Mouse (Mus musculus) limb, embryonic 11.5 days (tissue): ENCODE results near the gene Sh3pxd2a. TPM values are rescaled to one million over a fixed set of nuclear protein-coding genes. Genes with fewer than 3 reads are reported as not detected.

Source experiments
- ATAC-seq: fragments of 200-750 bp; cut with Nextera tagmentation; 2 replicates; pipeline ENCODE4 v1.8.0; 2017; ENCODE audit warnings: low read depth; ENCODE audit not compliant: insufficient number of reproducible peaks, low FRiP score, low TSS enrichment
- DNase-seq: peaks from one replicate; pipeline ENCODE4 v3.0.0-alpha.2; 2015; ENCODE audit warnings: low spot score
- H3K27ac ChIP-seq: fragments of 300-500 bp; sonication (generic); replicated peaks from 2 replicates; pipeline ENCODE4 v1.5.1; 2014; ENCODE audit warnings: low read depth, mild to moderate bottlenecking, low read length
- H3K27me3 ChIP-seq: fragments of 300-500 bp; sonication (generic); 2 replicates; pipeline ENCODE4 v1.6.1; 2014; ENCODE audit warnings: mild to moderate bottlenecking, low read length, mixed read lengths; ENCODE audit not compliant: control insufficient read depth, insufficient read depth
- H3K36me3 ChIP-seq: fragments of 300-500 bp; sonication (generic); 2 replicates; pipeline ENCODE4 v1.6.1; 2014; ENCODE audit warnings: mild to moderate bottlenecking, low read length, moderate library complexity, mixed read lengths; ENCODE audit not compliant: control insufficient read depth, insufficient read depth
- H3K4me1 ChIP-seq: fragments of 300-500 bp; sonication (generic); 2 replicates; pipeline ENCODE4 v1.6.1; 2014; ENCODE audit warnings: low read length, mixed read lengths; ENCODE audit not compliant: control insufficient read depth, insufficient read depth
- H3K4me2 ChIP-seq: fragments of 300-500 bp; sonication (generic); 2 replicates; pipeline ENCODE4 v1.6.1; 2014; ENCODE audit warnings: low read depth, mild to moderate bottlenecking, moderate library complexity; ENCODE audit not compliant: severe bottlenecking
- H3K4me3 ChIP-seq: fragments of 300-500 bp; sonication (generic); 2 replicates; pipeline ENCODE4 v1.5.1; 2014; ENCODE audit warnings: low read depth, low read length
- H3K9ac ChIP-seq: fragments of 300-500 bp; sonication (generic); 2 replicates; pipeline ENCODE4 v1.6.1; 2014; ENCODE audit warnings: mild to moderate bottlenecking, low read length
- H3K9me3 ChIP-seq: fragments of 300-500 bp; sonication (generic); 2 replicates; pipeline ENCODE4 v1.6.1; 2016; ENCODE audit warnings: low read length; ENCODE audit not compliant: control insufficient read depth
- WGBS: fragments of 180-500 bp; shearing (Covaris S2); extraction: QIAGEN DNeasy Blood & Tissue Kit; methylation state at CpG from one replicate; pipeline ENCODE4 v1.1.7; 2014; 5-methylcytosine and 5-hydroxymethylcytosine counted together
- polyA plus RNA-seq: library from polyadenylated mRNA; unstranded; fragments of >200 nt; fragmentation: Nextera tagmentation; extraction: Ambion mirVana; gene quantifications from 2 replicates; pipeline ENCODE4 v1.2.1, GENCODE M21; 2014

The Sh3pxd2a gene
- polyA plus RNA-seq, 1 experiment from 2014 or later = 10.4 TPM

DNA sequence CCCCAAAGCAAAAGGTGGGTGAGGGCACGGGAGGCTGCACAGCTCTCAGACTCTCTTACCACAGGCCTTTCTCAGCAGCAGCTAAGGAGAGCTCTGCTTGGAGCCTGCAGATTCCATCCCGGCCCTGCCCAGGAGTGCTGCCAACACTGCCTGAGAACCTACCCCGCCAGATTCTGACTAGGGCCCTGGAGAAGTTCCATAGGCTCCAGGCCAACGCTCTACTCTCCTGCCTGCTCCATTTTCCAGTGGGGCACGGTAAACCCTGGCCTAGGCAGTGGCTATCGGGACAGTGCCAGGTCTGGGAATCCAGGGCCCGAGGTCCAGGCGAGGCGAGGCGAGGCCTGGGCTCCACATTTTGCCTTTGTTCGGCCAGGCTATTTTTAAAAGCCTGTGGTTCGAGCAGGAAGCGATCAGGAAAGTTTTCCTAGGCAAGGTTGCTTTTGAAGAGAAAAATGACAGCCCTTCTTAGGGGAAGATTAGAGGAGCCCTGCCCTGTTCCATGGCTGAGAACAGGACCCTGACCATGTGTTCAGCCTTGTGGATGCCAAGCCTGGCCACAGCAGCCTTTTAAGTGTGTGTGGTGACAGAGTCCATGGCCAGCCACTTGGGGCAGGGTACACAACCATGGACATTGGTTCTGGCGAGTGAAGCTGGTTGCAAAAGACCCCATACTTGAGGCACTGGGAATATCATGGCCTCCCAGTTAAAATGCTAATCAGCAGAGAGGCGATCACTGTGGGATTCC is 184.2 kb downstream of the Sh3pxd2a start:
- DNase-seq (no peak), ATAC-seq (no peak)
- no peaks in the 10 kb centered on the region for H3K9me3 ChIP-seq
- no peak overlapping the region for H3K9ac ChIP-seq
- WGBS = 88% methylated on average over 15 of the region's 15 CpGs
- H3K4me3 ChIP-seq = no peak overlapping the region
- H3K27ac ChIP-seq = no peak overlapping the region
- no peaks in the 10 kb centered on the region for H3K4me1 ChIP-seq
- no peak overlapping the region for H3K4me2 ChIP-seq
- peaks cover 12% of the 10 kb centered on the region for H3K36me3 ChIP-seq
- H3K27me3 ChIP-seq = no peaks in the 10 kb centered on the region

DNA sequence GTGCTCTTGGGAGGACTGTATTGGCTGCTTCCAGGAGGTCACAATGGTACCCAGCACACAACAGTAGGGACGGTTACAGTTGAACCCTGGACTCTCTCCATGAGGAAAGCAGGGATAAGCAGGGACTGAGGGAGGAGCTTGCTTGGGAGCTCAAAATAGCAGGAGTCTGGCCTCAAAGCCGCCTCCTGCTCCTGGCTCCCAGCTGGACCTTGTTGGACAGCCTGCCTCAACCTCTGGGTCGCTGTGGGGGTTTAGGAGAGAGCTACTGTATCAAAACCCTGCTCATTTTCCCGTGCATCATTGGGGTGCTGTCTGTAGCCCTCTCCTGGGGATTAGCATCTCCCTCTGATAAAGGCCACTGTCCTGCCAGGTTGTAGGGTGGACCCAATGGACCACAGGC is 184.8 kb downstream of the Sh3pxd2a start:
- no peak overlapping the region for H3K4me2 ChIP-seq
- no peak for ATAC-seq
- H3K27ac ChIP-seq = no peak overlapping the region
- no peak for DNase-seq
- H3K27me3 ChIP-seq = no peaks in the 10 kb centered on the region
- H3K36me3 ChIP-seq = peaks cover 12% of the 10 kb centered on the region
- H3K9me3 ChIP-seq = no peaks in the 10 kb centered on the region
- H3K4me1 ChIP-seq = no peaks in the 10 kb centered on the region
- WGBS = 94% methylated on average over 4 of the region's 4 CpGs
- no peak overlapping the region for H3K4me3 ChIP-seq
- no peak overlapping the region for H3K9ac ChIP-seq

DNA sequence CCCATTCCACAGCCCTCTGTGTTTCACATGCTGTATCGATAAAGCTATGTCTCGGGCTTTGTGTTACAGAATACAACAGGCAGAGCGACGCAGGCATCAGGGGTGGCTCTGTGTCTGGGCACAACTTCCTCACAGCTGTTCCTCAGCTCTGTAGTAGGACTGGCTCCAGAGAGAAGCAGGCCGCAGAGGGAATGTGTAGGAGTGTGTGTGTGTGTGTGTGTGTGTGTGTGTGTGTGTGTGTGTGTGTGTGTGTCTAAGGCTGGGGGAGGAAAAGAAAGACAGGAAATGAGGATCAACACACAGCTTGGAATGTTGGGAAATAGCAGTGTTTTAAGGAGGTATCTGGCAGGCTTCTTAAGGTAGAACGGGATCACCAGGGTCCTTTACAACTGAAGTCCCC is 187.5 kb downstream of the Sh3pxd2a start:
- no peak for DNase-seq
- Histone ChIP-seq H3K4me2 (no peak overlapping the region), H3K27me3 (no peaks in the 10 kb centered on the region), H3K9ac (no peak overlapping the region), H3K27ac (no peak overlapping the region), H3K9me3 (no peaks in the 10 kb centered on the region), H3K4me1 (no peaks in the 10 kb centered on the region), H3K4me3 (no peak overlapping the region), H3K36me3 (peaks cover 15% of the 10 kb centered on the region)
- 91% methylated on average over 6 of the region's 6 CpGs for WGBS
- no peak for ATAC-seq

DNA sequence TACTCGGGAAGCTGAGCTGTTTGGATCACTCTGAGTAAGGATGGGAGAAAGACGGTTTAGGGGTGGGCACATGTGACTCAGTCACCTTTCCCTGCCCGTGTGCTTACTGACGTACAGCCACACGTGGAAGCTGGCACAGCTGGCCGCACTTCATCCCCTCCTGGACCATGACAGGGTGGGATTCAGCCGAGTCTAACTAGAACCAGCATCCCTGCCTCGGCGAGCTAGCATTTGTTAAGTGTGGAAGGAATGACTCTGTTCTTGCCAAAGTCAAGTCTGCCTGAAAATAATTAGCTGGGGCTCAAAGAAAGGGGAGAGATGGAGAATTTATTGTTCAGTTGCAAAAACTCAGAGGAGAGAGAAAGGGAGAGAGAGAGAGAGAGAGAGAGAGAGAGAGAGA is 193.7 kb downstream of the Sh3pxd2a start:
- ATAC-seq = no peak
- no peak overlapping the region for H3K4me3 ChIP-seq
- no peak for DNase-seq
- no peak overlapping the region for H3K4me2 ChIP-seq
- H3K9me3 ChIP-seq = no peaks in the 10 kb centered on the region
- H3K4me1 ChIP-seq = no peaks in the 10 kb centered on the region
- H3K36me3 ChIP-seq = peaks cover 20% of the 10 kb centered on the region
- H3K27ac ChIP-seq = no peak overlapping the region
- H3K27me3 ChIP-seq = no peaks in the 10 kb centered on the region
- 77% methylated on average over 9 of the region's 9 CpGs for WGBS
- H3K9ac ChIP-seq = no peak overlapping the region

DNA sequence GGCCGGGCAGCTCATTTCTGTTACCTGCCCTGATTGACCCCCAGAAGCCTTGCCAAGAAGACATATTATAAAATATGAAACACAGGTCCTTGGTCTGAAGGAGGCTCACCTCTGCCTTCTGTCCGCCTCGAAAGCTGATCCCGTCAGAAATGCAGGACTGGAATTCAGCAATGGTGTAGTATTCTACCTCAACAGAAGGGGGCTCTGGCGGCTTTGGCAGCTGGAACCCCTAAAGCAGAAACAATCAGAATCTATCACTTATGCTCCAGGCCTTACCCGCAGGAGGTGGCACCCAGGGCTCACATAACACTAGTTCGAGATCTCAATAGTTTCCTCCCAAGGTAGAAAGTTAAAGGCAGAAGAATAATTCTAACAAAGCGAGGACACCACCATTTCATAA is 194.5 kb downstream of the Sh3pxd2a start:
- H3K4me3 ChIP-seq = no peak overlapping the region
- peak; percentile 53 for DNase-seq

DNA sequence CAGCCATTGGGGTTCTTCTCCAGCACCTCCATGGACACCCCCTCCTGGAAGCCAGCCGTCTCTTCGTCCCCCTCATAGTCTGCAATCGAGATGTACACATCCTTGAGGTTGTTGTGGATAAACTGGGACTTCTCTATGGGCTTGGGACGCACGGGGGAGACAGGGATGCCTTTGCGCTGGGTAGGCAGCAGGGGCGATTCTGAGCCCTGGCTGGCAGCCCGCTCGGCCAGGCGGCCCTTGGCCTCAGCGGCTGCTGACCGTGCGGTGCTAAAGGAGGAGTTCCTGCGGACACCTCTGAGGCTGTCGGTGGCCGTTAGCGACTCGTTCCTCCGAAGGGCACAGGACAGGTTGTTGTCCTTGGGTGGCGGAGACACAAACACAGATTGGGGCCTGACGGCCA is 197.1 kb downstream of the Sh3pxd2a start:
- no peak overlapping the region for H3K9ac ChIP-seq
- WGBS = 92% methylated on average over 21 of the region's 21 CpGs
- H3K27ac ChIP-seq = no peak overlapping the region
- no peaks in the 10 kb centered on the region for H3K4me1 ChIP-seq
- H3K9me3 ChIP-seq = no peaks in the 10 kb centered on the region
- no peak overlapping the region for H3K4me3 ChIP-seq
- H3K27me3 ChIP-seq = no peaks in the 10 kb centered on the region
- peaks cover 13% of the 10 kb centered on the region for H3K36me3 ChIP-seq
- no peak for DNase-seq
- ATAC-seq = no peak
- H3K4me2 ChIP-seq = no peak overlapping the region

More for the DNA sequence above, 194.5 kb downstream of the Sh3pxd2a start:
- H3K36me3 ChIP-seq = peaks cover 20% of the 10 kb centered on the region
- H3K9ac ChIP-seq = no peak overlapping the region
- H3K9me3 ChIP-seq = no peaks in the 10 kb centered on the region
- 64% methylated on average over 8 of the region's 8 CpGs for WGBS
- ATAC-seq = no peak
- H3K4me2 ChIP-seq = no peak overlapping the region
- H3K27ac ChIP-seq = no peak overlapping the region
- H3K27me3 ChIP-seq = no peaks in the 10 kb centered on the region
- H3K4me1 ChIP-seq = no peaks in the 10 kb centered on the region

DNA sequence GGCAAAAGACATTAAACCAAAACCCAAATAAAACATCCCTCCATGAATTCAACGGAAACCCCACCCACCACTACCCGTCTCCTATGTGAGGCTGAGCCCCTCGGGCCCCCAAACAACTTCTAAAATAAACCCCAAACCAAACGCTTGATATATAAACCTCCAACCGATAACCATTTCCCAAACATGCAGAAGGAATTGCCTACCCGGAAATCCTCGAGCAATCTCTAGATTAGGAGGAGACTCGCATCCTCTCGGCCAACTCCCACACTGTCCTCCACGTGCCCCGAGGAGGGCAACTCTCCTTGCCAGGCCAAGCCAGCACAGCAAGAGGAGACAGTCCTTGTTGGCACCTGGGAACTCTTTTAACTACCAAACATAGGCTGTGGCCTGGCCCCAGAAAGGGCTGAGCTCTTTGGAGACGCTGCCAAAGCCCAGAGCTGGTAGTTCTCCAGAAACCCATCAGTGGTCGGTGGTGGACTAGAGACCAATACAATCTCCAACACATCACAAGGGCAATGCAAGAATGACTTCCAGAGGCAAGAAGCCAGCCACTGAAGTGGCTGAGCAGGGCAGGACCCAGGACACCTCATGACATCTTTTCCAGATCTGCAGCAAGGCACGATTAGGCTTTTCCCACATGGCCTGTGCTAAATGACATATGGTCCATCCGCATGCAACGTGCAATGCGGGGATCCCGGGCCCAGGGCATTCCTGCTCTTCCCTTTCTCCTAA is 198.0 kb downstream of the Sh3pxd2a start:
- no peak overlapping the region for H3K4me2 ChIP-seq
- no peaks in the 10 kb centered on the region for H3K9me3 ChIP-seq
- no peak overlapping the region for H3K9ac ChIP-seq
- no peaks in the 10 kb centered on the region for H3K4me1 ChIP-seq
- 95% methylated on average over 18 of the region's 18 CpGs for WGBS
- no peak overlapping the region for H3K4me3 ChIP-seq
- H3K27ac ChIP-seq = no peak overlapping the region
- ATAC-seq (no peak), DNase-seq (no peak)
- peaks cover 13% of the 10 kb centered on the region for H3K36me3 ChIP-seq
- H3K27me3 ChIP-seq = no peaks in the 10 kb centered on the region

DNA sequence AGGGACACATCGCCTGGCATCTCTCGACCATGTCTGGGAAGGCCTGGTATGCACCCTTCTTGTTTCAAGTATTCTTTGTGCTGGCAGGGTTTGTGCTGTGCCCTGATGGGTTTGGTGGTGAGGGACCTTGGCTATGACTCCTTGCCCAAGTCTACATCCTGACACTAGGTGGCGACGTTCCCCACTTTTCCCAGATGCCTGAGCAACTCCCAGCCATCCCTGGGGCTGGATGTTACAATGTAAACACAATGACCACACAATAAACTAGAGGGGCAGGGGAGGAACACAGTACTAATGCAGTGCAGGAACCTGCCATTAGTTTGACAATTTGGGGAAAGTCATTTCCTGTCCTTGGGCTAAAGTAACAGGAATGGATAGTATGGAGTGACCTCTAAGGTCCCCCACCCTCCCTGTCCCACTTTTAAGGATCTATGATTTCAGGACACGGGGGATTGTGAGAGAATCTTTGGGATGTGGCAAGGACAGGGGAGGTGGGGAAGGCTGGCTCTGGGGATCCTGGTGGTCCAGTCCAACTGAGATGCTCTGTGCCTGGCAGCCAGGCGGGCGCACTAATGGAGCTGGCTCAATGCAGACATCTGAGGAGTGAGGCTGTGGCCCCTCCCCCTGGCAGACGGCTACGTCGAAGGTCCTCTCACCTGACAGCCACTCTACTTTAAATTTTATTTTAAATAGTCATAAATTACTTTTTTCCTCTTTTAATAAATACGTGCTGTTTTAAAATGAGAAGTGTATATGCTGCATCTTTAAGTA is 199.7 kb downstream of the Sh3pxd2a start:
- no peak overlapping the region for H3K9ac ChIP-seq
- no peaks in the 10 kb centered on the region for H3K4me1 ChIP-seq
- H3K36me3 ChIP-seq = peaks cover 13% of the 10 kb centered on the region
- no peaks in the 10 kb centered on the region for H3K9me3 ChIP-seq
- DNase-seq (peak; percentile 86), ATAC-seq (peak; percentile 58; the same call in 1 of the 2 replicates)
- no peak overlapping the region for H3K4me2 ChIP-seq
- H3K27me3 ChIP-seq = no peaks in the 10 kb centered on the region
- H3K27ac ChIP-seq = no peak overlapping the region
- H3K4me3 ChIP-seq = no peak overlapping the region
- WGBS = 45% methylated on average over 11 of the region's 11 CpGs
